Mouse (Mus musculus): ENCODE results near the gene Slc15a3. TPM values are rescaled to one million over a fixed set of nuclear protein-coding genes. Genes with fewer than 3 reads are reported as not detected.
A peak's percentile ranks its signal among the peaks of the same experiment; 100 is the strongest.

Slc15a3 gene
- total RNA-seq (2022) = 10 to 100 TPM in 2 of 4 experiments, 1 to 10 TPM in 2; 1.1 to 19.4 (median 6.8) TPM

- DNase-seq (ENCODE audit: low spot score in 2 of 2) = no peak
Measured at GRCm38 (mm10) chr19:10839010-10839892, at the start of gene Slc15a3. Slc15a3 (plus strand) TSS chr19:10839727.

GRCm38 (mm10) chr19:10790323-10790722 is 49.2 kb upstream of the Slc15a3 start:
- no peak for DNase-seq (ENCODE audit: low spot score in 2 of 2)

GRCm38 (mm10) chr19:10793044-10793443 is 46.5 kb upstream of the Slc15a3 start:
- DNase-seq (ENCODE audit: low spot score in 2 of 2) = no peak

- no peak for DNase-seq (ENCODE audit: low spot score in 2 of 2)
Measured at GRCm38 (mm10) chr19:10794916-10795315, 44.6 kb upstream of the Slc15a3 start.

- DNase-seq (ENCODE audit: low spot score in 2 of 2) = no peak
Measured at GRCm38 (mm10) chr19:10798576-10798975, 41.0 kb upstream of the Slc15a3 start.

- DNase-seq (ENCODE audit: low spot score in 2 of 2) = no peak
Measured at GRCm38 (mm10) chr19:10799155-10799554, 40.4 kb upstream of the Slc15a3 start.

GRCm38 (mm10) chr19:10801070-10801469 is 38.5 kb upstream of the Slc15a3 start:
- DNase-seq (ENCODE audit: low spot score in 2 of 2) = peak; percentile 66 to 72

- DNase-seq (ENCODE audit: low spot score in 2 of 2) = no peak
Measured at GRCm38 (mm10) chr19:10801906-10802305, 37.6 kb upstream of the Slc15a3 start.

GRCm38 (mm10) chr19:10803751-10804150 is 35.8 kb upstream of the Slc15a3 start:
- no peak for DNase-seq (ENCODE audit: low spot score in 2 of 2)

GRCm38 (mm10) chr19:10804850-10805660 is 34.5 kb upstream of the Slc15a3 start:
- no peak for DNase-seq (ENCODE audit: low spot score in 2 of 2)

GRCm38 (mm10) chr19:10805661-10806285 is 33.8 kb upstream of the Slc15a3 start:
- no peak for DNase-seq (ENCODE audit: low spot score in 2 of 2)

- DNase-seq (ENCODE audit: low spot score in 2 of 2) = no peak
Measured at GRCm38 (mm10) chr19:10808524-10809233, 30.8 kb upstream of the Slc15a3 start.

- peak; percentile 58 to 72 for DNase-seq (ENCODE audit: low spot score in 2 of 2)
Measured at GRCm38 (mm10) chr19:10809428-10810175, 29.9 kb upstream of the Slc15a3 start.

GRCm38 (mm10) chr19:10810176-10810492 is 29.4 kb upstream of the Slc15a3 start:
- DNase-seq (ENCODE audit: low spot score in 2 of 2) = no peak

GRCm38 (mm10) chr19:10811471-10811870 is 28.1 kb upstream of the Slc15a3 start:
- no peak for DNase-seq (ENCODE audit: low spot score in 2 of 2)

- DNase-seq (ENCODE audit: low spot score in 2 of 2) = no peak
Measured at GRCm38 (mm10) chr19:10813039-10813438, 26.5 kb upstream of the Slc15a3 start.

- no peak for DNase-seq (ENCODE audit: low spot score in 2 of 2)
Measured at GRCm38 (mm10) chr19:10813905-10814304, 25.6 kb upstream of the Slc15a3 start.

GRCm38 (mm10) chr19:10815871-10816270 is 23.7 kb upstream of the Slc15a3 start:
- no peak for DNase-seq (ENCODE audit: low spot score in 2 of 2)

- DNase-seq (ENCODE audit: low spot score in 2 of 2) = no peak
Measured at GRCm38 (mm10) chr19:10816462-10816861, 23.1 kb upstream of the Slc15a3 start.

GRCm38 (mm10) chr19:10818217-10818946 is 21.1 kb upstream of the Slc15a3 start:
- no peak for DNase-seq (ENCODE audit: low spot score in 2 of 2)
